Mouse (Mus musculus): Measurements from ENCODE around the gene Rab11fip2.

DNA sequence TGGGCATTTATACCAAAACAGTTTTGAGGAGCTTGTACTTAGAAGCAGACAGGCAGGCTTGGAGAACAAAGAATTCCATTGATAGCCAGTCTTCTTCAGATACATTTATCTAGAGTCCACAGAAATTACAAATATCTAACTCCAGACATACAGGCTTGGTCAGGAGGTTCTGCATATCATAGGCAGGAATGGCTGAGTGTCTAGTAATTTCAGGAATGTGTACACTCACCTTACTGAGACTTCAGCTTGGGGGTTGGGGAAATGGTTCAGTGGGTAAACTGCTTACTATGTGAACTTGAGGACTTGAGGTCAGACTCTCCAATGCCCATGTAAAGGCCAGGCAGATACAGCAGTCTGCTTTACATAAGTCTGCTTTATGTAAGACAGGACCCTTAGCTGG, 81.0 kb downstream of the Rab11fip2 start:
- TF ChIP-seq POLR2A (IDR thresholded peaks at IDR 0.05; ENCODE audit: low read depth, low read length), result no peak
- TF ChIP-seq CTCF (IDR thresholded peaks at IDR 0.05; ENCODE audit: borderline replicate concordance, insufficient read depth, low read length), result no peak

Measured in embryonic fibroblast, embryonic 13.5 days (primary cell).